Mouse (Mus musculus): Measurements from ENCODE around the gene Zfyve9.

The Zfyve9 gene

DNA sequence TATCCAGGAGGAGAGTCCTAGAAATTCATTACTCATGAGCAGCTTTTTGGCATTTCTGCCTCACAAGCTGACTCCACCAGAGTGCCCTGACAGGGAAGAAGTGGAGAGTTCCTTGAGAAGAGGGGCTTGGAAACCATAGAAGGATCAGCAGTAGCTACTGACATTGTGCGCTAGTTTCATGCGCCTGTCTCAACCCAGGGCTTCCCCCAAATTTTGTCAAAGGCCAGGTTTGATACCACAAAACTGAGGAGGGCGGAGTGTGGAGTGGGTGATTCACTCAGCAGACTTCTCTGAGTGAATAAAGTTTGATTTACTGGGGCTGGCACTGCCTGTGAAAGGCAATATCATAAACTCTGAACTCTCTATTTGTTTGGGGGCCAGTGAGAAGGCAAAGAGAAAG is 171.9 kb downstream of the Zfyve9 start:
- DNase-seq, result no peak

DNA sequence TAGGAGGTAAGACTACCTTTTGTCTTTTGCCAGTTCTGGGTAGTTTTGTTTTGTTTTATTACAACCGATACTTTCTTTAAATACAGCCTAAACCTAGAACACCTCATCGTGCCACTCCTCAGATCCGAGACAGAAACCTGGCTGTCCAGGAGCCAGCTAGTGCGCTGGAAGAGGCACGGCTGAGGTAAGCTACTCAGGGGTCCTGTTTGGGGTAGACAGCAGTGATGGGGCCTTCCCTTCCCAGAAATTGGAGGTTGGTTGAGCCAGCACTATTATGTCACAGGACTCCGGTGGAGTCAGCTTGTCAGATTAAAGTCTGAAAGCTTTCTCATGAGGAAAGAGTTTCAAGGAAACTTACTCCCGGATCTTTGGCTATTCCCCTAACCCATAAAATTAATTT is 178.7 kb downstream of the Zfyve9 start:
- no peak for DNase-seq

DNA sequence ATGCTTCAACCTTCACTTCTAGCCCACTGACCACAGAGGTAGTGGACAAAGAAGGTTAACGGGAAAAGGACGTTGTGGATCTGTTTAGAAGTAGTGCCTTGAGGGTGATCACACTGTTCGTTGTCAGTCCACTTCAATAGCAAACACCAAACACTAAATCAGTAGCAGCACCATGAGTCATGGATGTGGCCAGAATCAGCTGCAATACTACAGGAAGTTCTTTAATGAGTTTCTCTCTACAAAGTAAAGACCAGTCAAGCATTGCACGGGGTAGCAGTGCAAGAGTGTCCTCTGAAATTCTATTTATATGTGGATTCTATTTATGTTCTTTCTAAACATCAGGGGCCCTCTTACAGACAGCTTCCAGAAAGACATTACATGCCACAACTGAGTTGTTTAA is 182.3 kb downstream of the Zfyve9 start:
- no peak for DNase-seq

DNA sequence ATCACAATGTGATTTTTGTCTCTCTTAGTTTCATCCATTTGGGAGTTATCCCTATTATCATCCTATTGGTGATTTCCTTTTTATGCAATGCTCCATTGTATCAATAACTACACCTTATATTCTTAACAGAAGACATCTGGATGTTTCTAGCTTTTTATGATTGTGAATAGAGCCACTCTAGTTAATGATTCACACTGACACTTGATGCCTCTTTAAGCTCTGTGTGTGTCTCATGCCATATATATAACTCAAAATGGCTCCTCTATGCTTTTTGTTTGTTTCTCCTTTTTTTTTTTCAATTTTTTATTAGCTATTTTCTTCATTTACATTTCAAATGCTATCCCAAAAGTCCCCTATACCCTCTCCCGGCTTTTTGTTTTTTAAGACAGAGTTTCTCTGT is 184.8 kb downstream of the Zfyve9 start:
- no peak for DNase-seq

DNA sequence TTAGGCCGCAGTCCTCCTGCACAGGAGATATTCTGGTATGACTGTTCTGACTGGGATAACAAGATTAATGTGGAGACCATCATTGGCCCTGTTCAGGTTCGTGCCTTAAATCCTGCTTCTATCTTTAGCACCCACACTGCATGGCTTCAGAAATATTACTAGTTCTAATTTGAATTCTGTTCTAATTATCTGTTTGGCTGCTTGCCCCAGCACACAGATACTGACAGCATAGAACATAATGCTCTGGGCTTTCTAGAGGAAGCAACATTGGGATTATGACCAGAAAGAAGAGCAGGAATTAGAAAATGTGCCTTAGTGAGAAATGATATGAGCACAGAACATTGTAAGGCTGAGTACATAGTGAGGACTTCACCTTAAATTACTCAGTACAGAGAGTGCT is 187.2 kb downstream of the Zfyve9 start:
- no peak for DNase-seq
